Mouse (Mus musculus) 3134 (cell line): ENCODE results near the gene Cd3g.

Experiments used
- DNase-seq: peaks from one replicate; pipeline ENCODE4 v3.0.0-alpha.2; 2011; ENCODE audit warnings: low spot score; ENCODE audit not compliant: insufficient read length; ENCODE audit errors: extremely low read depth

Gene Cd3g

GRCm38 (mm10) chr9:44980242-44980641 is at the start of gene Cd3g:
Gene Cd3g, minus strand, starts transcription at chr9:44980431.
- DNase-seq, result no peak

DNA sequence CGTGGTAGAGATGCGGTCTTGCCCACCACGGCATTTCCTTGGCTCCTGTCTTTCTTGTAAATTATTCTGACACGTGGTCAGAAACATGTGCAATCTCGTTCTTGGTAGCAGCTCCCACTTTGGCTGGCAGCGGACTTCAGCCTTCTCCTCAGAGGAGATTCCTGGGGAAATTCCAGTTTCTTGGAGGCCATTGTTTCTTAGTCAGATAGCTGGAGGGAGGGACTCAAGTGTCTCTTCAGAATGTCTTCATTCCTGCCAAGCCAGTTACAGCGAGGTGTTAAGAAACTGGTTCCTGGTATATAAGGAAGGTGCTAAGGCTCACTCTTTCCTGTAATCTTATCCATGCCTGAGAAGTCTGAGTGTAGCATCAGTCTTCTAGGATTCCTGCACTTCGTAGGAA is 47.1 kb upstream of the Cd3g start:
- DNase-seq, result no peak

GRCm38 (mm10) chr9:45024187-45024586 is 44.0 kb upstream of the Cd3g start:
- no peak for DNase-seq

- no peak for DNase-seq
These were observed 43.4 kb upstream of the Cd3g start for GRCm38 (mm10) chr9:45023638-45024037.

DNA sequence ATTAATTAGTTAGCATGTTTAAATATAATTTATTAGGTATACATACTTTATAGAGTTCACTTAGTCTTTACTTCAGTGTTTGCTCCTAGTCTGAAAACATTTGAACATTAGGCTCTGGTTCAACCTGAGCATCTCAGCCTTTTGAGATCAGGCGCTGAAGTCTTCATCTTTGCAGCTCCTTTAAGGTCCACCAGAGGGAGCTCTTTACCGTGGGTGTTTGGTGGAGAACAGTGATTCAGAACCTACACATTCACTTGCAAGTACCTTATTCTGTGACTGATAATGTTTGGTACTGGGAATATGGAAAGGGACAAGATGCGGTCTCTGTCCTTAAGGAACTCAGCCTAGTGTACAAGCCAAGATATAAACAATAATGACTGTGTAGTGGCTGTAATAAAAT is 42.6 kb upstream of the Cd3g start:
- DNase-seq, result no peak

DNA sequence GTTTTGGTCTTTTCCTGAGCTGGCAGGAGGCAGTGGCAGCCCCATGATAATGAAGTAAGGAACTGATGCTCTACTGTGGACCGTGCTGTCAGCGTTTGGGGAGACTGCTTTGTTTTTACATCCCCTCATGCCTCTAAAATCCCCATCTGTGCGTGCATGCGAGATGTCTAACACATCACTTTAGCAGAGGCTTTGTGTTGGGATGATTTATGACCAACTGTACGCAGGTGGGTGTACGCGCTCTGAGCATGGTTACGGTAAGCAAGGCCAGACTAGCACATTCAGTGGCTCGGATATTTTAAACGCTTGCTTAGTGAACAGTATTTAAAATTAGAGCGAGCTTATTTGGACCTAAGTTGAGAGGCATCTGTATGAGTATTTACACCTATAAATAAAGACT is 37.8 kb upstream of the Cd3g start:
- no peak for DNase-seq

DNA sequence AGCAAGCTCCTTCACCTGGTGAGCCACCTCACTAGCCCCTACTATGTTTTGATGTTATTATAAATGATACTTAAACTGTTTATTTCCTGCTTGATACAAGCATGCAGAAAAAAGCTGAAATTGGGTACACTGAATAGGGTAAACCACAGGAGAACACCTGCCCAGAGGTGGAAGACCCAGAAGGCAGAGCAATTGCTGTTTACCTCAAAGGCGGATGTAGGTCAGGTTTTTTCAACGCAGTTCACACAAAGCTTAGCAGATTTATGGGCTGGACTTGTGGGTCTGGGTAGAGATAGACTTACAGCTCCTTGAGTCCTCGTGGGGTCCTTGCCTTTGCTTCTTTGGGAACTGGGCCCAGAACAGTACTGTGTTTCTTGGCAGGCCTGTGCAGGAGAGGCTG is 35.6 kb upstream of the Cd3g start:
- no peak for DNase-seq

- DNase-seq, result no peak
These were observed 34.6 kb upstream of the Cd3g start for GRCm38 (mm10) chr9:45014879-45015278.

DNA sequence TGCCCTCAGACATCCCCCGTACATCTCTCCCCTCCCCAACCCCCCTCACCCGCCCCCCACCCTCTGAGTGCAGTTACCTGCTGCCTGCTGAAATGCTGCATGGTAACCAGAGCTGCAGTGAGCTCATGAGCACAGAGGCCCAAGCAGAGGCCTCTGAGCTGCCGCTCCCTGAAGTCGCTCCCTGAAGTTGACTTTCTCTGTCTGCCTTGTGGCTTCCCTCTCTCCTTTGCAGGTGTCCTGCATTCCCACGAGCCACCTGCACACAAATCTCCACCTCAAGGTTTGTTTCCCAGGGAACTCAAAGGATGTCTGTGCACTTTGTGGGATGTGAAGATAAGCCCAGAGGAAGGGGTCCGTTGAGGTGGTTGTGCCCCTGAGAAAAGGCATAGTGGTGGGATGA is 31.1 kb upstream of the Cd3g start:
- DNase-seq, result no peak

- DNase-seq, result no peak
These were observed 30.2 kb upstream of the Cd3g start for GRCm38 (mm10) chr9:45010461-45010860.

GRCm38 (mm10) chr9:45009180-45010078 is 29.2 kb upstream of the Cd3g start, which contains the start of gene Cd3e:
Gene Cd3e, minus strand, starts transcription at chr9:45009627.
- DNase-seq, result no peak

GRCm38 (mm10) chr9:45008342-45008741 is 28.1 kb upstream of the Cd3g start:
- DNase-seq, result no peak

DNA sequence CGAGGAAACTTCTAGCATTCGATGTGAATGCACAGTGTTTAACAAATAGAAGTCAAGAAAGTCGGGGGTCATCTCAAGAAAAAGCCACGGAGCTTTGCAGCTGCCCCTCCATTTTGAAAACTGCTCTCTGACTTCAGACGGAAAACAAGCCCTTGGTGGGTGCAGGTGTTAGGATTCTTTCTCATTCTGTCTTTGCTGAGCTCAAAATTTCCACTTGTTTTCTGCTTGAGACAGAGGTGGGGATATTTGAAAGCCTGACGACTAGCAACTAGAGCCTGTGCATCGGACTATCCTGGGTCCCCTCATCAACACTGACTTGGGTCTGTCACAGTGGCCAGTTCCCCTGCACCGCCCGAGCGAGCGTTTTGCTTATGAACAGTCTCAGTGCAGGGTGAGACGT is 27.2 kb upstream of the Cd3g start:
- DNase-seq, result no peak

DNA sequence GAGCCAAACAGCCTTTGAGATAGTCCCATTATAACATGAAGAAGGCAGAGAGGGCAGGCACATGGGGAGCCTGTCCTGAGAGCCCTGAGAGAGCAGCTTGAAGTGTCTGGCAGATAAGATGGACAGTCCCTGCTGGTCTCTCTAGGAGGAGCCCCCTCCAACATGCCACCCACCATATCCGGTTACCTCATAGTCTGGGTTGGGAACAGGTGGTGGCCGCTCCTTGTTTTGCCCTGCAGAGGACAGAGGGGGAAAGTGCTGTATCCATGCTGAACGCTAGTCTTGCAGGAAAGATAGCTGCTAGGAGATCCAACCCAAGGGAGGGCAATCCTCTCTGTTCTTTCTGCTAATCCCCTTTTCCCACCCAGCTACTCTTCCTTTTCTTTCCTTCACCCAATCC is 20.0 kb upstream of the Cd3g start:
- DNase-seq, result no peak

GRCm38 (mm10) chr9:44999776-45000175 is 19.5 kb upstream of the Cd3g start:
- no peak for DNase-seq

DNA sequence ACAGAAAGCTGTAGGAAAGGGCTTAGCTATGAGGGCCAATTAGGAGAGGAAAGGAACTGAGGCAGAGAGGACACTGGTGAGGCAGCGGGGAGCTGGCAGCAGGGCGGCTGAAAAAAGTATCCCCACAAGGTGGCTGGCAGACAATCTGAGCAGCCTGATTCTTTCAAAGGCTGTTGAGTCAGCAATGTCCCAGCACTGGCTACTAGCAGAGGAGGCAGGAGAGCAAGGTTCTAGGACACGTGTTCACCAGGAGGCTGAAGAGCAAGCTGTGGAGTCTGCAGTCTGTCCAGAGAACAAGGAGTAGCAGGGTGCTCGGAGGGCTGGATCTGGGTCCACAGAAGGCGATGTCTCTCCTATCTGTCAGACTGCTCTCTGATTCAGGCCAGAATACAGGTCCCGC is 18.9 kb upstream of the Cd3g start:
- no peak for DNase-seq

- DNase-seq, result no peak
These were observed 17.9 kb upstream of the Cd3g start for GRCm38 (mm10) chr9:44998138-44998537.

- no peak for DNase-seq
These were observed 16.4 kb upstream of the Cd3g start for GRCm38 (mm10) chr9:44996590-44996989.

DNA sequence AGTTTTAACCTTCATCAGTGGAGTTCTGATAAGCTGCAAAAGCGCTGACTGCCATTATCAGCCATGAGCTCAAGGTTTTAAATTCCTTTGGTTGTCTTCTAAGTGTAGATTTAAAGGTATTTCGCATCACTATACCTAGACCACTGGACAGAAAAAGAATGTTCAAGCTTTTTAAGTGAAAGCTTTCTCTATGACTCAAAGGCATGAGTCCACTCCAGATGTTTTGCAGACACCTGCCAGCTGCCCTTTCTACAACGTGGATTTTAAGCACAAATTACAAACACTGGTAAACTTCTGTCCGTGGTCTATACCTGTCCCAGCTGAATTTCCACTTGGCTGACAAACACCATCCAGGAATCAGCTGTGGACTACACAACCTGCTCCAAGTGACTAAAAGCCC is 14.7 kb upstream of the Cd3g start:
- no peak for DNase-seq

GRCm38 (mm10) chr9:44993268-44993667 is 13.0 kb upstream of the Cd3g start:
- no peak for DNase-seq

- DNase-seq, result no peak
These were observed 12.0 kb upstream of the Cd3g start for GRCm38 (mm10) chr9:44992271-44992670.

DNA sequence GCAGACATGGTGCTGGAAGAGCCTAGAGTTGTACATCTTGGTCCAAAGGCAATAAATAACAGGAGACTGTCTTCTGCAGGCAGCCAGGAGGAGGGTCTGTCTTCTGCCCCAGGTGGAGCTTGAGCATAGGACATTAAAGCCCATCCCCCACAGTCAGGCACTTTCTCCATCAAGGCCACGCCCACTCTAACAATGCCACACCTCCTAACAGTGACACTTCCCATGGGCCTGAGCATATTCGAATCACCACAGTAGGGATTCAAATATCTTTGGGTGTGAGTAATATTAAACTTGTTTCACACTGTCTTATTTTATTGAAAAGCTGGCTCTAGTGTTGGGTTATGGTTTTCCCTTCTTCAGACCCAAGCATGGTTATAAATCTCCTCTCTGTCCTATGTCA is 11.6 kb upstream of the Cd3g start:
- DNase-seq, result no peak

DNA sequence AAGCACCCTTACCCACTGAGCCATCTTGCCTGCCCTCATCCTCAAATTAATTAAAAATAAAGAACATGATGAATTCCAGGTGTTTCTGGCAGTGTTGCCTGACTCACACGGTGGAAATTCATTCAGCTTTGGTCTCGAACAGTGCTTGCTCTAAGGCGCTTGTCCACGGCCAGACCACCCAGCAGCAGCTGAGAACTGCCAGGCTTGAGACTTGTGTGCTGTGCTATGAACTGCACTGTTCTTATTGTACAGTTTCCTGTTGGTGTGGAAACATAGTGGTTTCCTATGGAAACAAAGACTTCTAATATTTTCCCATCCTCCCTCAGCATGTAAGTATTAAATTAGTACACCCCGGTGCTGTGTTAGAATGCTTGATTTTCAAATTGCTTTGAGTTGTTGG is 6.7 kb upstream of the Cd3g start:
- DNase-seq, result no peak
